In genomic region chr1:72452839-72453238, GRCm38 (mm10) we compare ENCODE assay signal across 14 mouse cellular contexts.
"Had no signal": no experiment of that assay in that cellular context is flagged by ENCODE, and none has a peak within 500 bp of the region (broad histone marks: within the 10 kb centered on the region; RNA-seq: fewer than 3 reads in every experiment).

No protein-coding gene starts in this region.

- H3K36me3 ChIP-seq: limb, embryonic 13.5 days; midbrain, embryonic 10.5 days; midbrain, embryonic 15.5 days; stomach, embryonic 15.5 days had no signal

- H3K9ac ChIP-seq: limb, embryonic 13.5 days; lung, embryonic 14.5 days; midbrain, embryonic 15.5 days; neural tube, embryonic 13.5 days; stomach, embryonic 15.5 days had no signal

- H3K4me2 ChIP-seq: limb, embryonic 13.5 days; liver, embryonic 11.5 days; lung, embryonic 14.5 days; midbrain, embryonic 15.5 days; neural tube, embryonic 13.5 days; stomach, embryonic 15.5 days had no signal

- H3K27ac ChIP-seq: limb, embryonic 13.5 days; midbrain, embryonic 10.5 days; midbrain, embryonic 15.5 days; neural tube, embryonic 13.5 days; stomach, embryonic 15.5 days had no signal

- H3K9me3 ChIP-seq: limb, embryonic 13.5 days; midbrain, embryonic 10.5 days; midbrain, embryonic 15.5 days; neural tube, embryonic 13.5 days; stomach, embryonic 15.5 days had no signal

- H3K4me3 ChIP-seq: limb, embryonic 13.5 days; midbrain, embryonic 10.5 days; midbrain, embryonic 15.5 days; neural tube, embryonic 13.5 days; stomach, embryonic 15.5 days had no signal

- H3K27me3 ChIP-seq: limb, embryonic 13.5 days; midbrain, embryonic 15.5 days; neural tube, embryonic 13.5 days; stomach, embryonic 15.5 days had no signal

- DNase-seq: kidney, postnatal 14 days; left cerebral cortex, postnatal 4 days; lung, embryonic 14.5 days; lung, postnatal 10 days; lung, postnatal 4 days; right cerebral cortex, postnatal 14 days; thymus, adult 2 months; thymus, postnatal 25 days had no signal

- ATAC-seq: midbrain, embryonic 15.5 days had no signal

- H3K4me1 ChIP-seq: stomach, embryonic 15.5 days had no signal
